Mouse (Mus musculus) cerebellum, adult 8-10 months (tissue): ENCODE results near the gene Mvb12b.

Experiments
- DNase-seq: peaks from one replicate; pipeline ENCODE4 v3.0.0; 2022

The Mvb12b gene

GRCm38 (mm10) chr2:33808032-33808431 lies 79.7 kb downstream of the Mvb12b start:
- DNase-seq = no peak

- no peak for DNase-seq
Measured at GRCm38 (mm10) chr2:33805640-33806039, 82.1 kb downstream of the Mvb12b start.

- no peak for DNase-seq
Measured at GRCm38 (mm10) chr2:33803717-33804214, 84.0 kb downstream of the Mvb12b start.

- DNase-seq = no peak
Measured at GRCm38 (mm10) chr2:33803083-33803615, 84.6 kb downstream of the Mvb12b start.

- DNase-seq = no peak
Measured at GRCm38 (mm10) chr2:33801760-33802159, 86.0 kb downstream of the Mvb12b start.

- no peak for DNase-seq
Measured at GRCm38 (mm10) chr2:33801336-33801735, 86.4 kb downstream of the Mvb12b start.

- DNase-seq = no peak
Measured at GRCm38 (mm10) chr2:33800221-33800620, 87.5 kb downstream of the Mvb12b start.

- DNase-seq = no peak
Measured at GRCm38 (mm10) chr2:33795716-33796472, 91.9 kb downstream of the Mvb12b start.

GRCm38 (mm10) chr2:33795001-33795580 lies 92.7 kb downstream of the Mvb12b start:
- DNase-seq = no peak

- DNase-seq = no peak
Measured at GRCm38 (mm10) chr2:33794483-33794882, 93.3 kb downstream of the Mvb12b start.

- no peak for DNase-seq
Measured at GRCm38 (mm10) chr2:33790301-33790700, 97.4 kb downstream of the Mvb12b start.

GRCm38 (mm10) chr2:33789732-33790131 lies 98.0 kb downstream of the Mvb12b start:
- DNase-seq = no peak

- DNase-seq = no peak
Measured at GRCm38 (mm10) chr2:33789279-33789678, 98.5 kb downstream of the Mvb12b start.

- no peak for DNase-seq
Measured at GRCm38 (mm10) chr2:33788851-33789250, 98.9 kb downstream of the Mvb12b start.

- DNase-seq = no peak
Measured at GRCm38 (mm10) chr2:33788131-33788530, 99.6 kb downstream of the Mvb12b start.

GRCm38 (mm10) chr2:33786064-33786463 lies 101.7 kb downstream of the Mvb12b start:
- no peak for DNase-seq

- peak; percentile 48 for DNase-seq
Measured at GRCm38 (mm10) chr2:33785596-33785995, 102.2 kb downstream of the Mvb12b start.

- DNase-seq = no peak
Measured at GRCm38 (mm10) chr2:33784721-33785120, 103.0 kb downstream of the Mvb12b start.

- peak; percentile 66 for DNase-seq
Measured at GRCm38 (mm10) chr2:33783419-33783818, 104.3 kb downstream of the Mvb12b start.

GRCm38 (mm10) chr2:33781655-33782400 lies 105.9 kb downstream of the Mvb12b start:
- no peak for DNase-seq

GRCm38 (mm10) chr2:33778466-33778865 lies 109.3 kb downstream of the Mvb12b start:
- DNase-seq = peak; percentile 50

GRCm38 (mm10) chr2:33777051-33777450 lies 110.7 kb downstream of the Mvb12b start:
- no peak for DNase-seq

GRCm38 (mm10) chr2:33774884-33775283 lies 112.9 kb downstream of the Mvb12b start:
- DNase-seq = no peak
